Mouse (Mus musculus) forebrain, embryonic 13.5 days (tissue): Measurements from ENCODE around the gene Tubgcp2. TPM values are rescaled to one million over a fixed set of nuclear protein-coding genes. Genes with fewer than 3 reads are reported as not detected.
A peak's percentile ranks its signal among the peaks of the same experiment; 100 is the strongest.

ENCODE experiments used
- ATAC-seq: fragments of 200-750 bp; cut with Nextera tagmentation; 2 replicates; pipeline ENCODE4 v1.8.0; 2017
- H3K27ac ChIP-seq: fragments of 300-500 bp; sonication (generic); 2 replicates; pipeline ENCODE4 v1.5.1; 2015; ENCODE audit warnings: inconsistent platforms, mild to moderate bottlenecking, moderate library complexity
- H3K27me3 ChIP-seq: fragments of 300-500 bp; sonication (generic); 2 replicates; pipeline ENCODE4 v1.6.1; 2015; ENCODE audit warnings: mild to moderate bottlenecking, inconsistent platforms
- H3K36me3 ChIP-seq: fragments of 300-500 bp; sonication (generic); 2 replicates; pipeline ENCODE4 v1.6.1; 2015; ENCODE audit warnings: mild to moderate bottlenecking, inconsistent platforms; ENCODE audit not compliant: poor library complexity, severe bottlenecking
- H3K4me1 ChIP-seq: fragments of 300-500 bp; sonication (generic); 2 replicates; pipeline ENCODE4 v1.6.1; 2015; ENCODE audit warnings: inconsistent platforms
- H3K4me2 ChIP-seq: fragments of 300-500 bp; sonication (generic); 2 replicates; pipeline ENCODE4 v1.6.1; 2015; ENCODE audit warnings: inconsistent platforms, mild to moderate bottlenecking, moderate library complexity
- H3K4me3 ChIP-seq: fragments of 300-500 bp; sonication (generic); 2 replicates; pipeline ENCODE4 v1.5.1; 2015; ENCODE audit warnings: mild to moderate bottlenecking, inconsistent platforms
- H3K9ac ChIP-seq: fragments of 300-500 bp; sonication (generic); 2 replicates; pipeline ENCODE4 v1.6.1; 2015; ENCODE audit warnings: mild to moderate bottlenecking, inconsistent platforms
- H3K9me3 ChIP-seq: fragments of 300-500 bp; sonication (generic); replicated peaks from 2 replicates; pipeline ENCODE4 v1.6.1; 2016; ENCODE audit warnings: inconsistent platforms
- WGBS: fragments of 180-500 bp; shearing (Covaris S2); methylation state at CpG from one replicate; pipeline ENCODE4 v1.1.7; 2015; 5-methylcytosine and 5-hydroxymethylcytosine counted together
- polyA plus RNA-seq: library from polyadenylated mRNA; unstranded; fragments of >200 nt; fragmentation: Nextera tagmentation; extraction: Ambion mirVana; gene quantifications from 2 replicates; pipeline ENCODE4 v1.2.1, GENCODE M21; 2015

Tubgcp2 gene
- polyA plus RNA-seq, 1 experiment from 2014 or later = 69.6 TPM

DNA sequence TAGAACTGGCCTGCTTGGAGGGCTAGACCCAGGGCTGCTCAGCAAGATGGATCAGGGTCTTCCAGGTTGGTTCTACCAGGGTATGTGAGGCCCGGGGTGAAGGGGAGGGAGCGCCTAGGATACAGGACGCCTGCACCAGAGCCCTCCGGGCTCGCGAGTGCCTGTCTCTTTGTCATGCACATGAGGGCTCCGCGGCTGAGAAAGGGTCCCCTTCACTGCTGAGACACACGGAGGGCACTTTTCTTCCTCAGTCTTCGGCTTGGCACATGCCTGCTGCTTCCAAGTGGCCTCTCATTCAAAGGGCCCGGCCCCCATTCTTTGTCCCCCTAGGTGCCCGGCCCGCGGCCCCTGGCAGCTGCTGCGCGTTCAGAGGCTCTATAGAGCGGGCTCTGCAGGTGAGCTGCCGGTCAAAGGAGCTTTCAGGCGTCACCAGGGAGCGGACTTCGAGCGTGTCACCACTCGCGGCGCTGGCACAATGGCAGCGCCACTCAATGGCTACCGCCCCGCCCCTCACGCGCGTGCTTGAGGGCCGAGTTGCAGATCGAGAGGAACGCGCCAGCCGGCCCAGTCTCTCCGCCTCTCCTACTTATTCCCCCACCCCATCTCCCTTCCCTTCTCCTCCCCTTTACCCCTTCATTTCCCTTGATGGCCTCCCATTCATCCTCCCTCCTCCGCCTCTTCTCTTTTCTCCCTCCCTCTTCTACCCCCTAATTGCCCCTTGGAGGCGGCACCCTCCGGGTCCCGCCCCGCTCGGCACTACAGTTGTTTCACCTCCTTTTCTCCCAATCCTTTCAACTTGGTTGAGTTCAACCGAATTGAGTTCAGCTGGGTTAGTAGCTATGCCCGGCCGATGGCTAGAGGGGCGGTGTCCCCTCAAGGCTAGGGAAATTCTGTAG lies 24.7 kb upstream of the Tubgcp2 start:
- ATAC-seq = peak; percentile 72

DNA sequence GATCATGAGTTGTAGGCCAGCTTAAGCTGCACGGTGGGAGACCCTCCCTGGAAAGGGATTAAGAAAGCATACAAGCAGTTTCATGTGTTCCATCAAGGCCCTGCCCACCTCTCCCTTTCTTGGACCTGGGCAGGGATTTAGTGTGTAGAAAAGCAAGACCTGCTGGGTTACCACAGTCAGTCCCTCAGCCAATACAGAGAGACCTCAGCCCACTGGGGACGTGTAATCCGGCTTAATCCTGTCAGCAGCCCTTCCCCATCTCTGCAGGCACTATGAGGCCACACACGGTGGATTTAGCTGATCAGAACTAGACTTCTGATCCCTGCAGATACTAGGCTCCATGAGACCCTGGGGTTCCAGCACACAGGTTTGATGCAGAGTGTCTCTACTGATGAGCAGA lies 23.1 kb upstream of the Tubgcp2 start:
- peaks cover 58% of the 10 kb centered on the region for H3K4me1 ChIP-seq
- 20% methylated on average over 4 of the region's 4 CpGs for WGBS
- 0 out of 2 replicates have a peak overlapping the region, but pooled peaks have one; percentile 17 for H3K4me2 ChIP-seq
- no peaks in the 10 kb centered on the region for H3K9me3 ChIP-seq
- H3K4me3 ChIP-seq = no peak overlapping the region
- no peak for ATAC-seq
- H3K27ac ChIP-seq = no peak overlapping the region
- 0 out of 2 replicates have a peak overlapping the region, but pooled peaks have one; percentile 18 for H3K9ac ChIP-seq
- no peaks in the 10 kb centered on the region for H3K36me3 ChIP-seq
- peaks cover 45% of the 10 kb centered on the region for H3K27me3 ChIP-seq

More for the DNA sequence above, 24.7 kb upstream of the Tubgcp2 start:
- Histone ChIP-seq H3K27ac (peak overlapping the region; percentile 81), H3K4me2 (peak overlapping the region; percentile 74), H3K4me3 (peak overlapping the region; percentile 36), H3K36me3 (no peaks in the 10 kb centered on the region), H3K9ac (peak overlapping the region; percentile 65), H3K9me3 (no peaks in the 10 kb centered on the region), H3K4me1 (peaks cover 58% of the 10 kb centered on the region), H3K27me3 (peaks cover 52% of the 10 kb centered on the region)
- under 1% methylated on average over 47 of the region's 47 CpGs for WGBS

DNA sequence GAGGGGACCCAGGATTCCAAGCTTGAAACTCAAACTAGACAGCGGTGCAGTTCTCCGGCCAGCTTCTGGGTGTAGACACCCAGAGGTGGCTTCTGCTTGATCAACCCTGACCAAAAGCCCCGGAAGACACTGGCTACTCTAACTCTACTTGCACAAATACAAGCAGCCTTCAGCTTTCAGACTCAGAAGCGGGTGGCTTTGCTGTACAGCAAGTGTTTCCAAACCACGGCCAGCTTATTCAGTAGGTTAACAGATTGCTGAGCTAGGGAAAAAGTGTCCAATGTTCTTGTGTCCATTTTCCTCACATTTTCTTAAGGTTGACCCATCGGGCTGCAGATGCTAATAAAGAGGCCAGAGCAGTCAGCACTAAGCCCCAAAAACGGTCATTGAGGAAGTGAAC lies 22.1 kb upstream of the Tubgcp2 start:
- ATAC-seq = no peak
- Histone ChIP-seq H3K27ac (peak overlapping the region; percentile 89), H3K9me3 (no peaks in the 10 kb centered on the region), H3K27me3 (peaks cover 44% of the 10 kb centered on the region), H3K36me3 (no peaks in the 10 kb centered on the region), H3K9ac (peak overlapping the region; percentile 75), H3K4me3 (peak overlapping the region; percentile 48), H3K4me1 (peaks cover 58% of the 10 kb centered on the region), H3K4me2 (peak overlapping the region; percentile 75)
- WGBS = 7% methylated on average over 7 of the region's 7 CpGs

DNA sequence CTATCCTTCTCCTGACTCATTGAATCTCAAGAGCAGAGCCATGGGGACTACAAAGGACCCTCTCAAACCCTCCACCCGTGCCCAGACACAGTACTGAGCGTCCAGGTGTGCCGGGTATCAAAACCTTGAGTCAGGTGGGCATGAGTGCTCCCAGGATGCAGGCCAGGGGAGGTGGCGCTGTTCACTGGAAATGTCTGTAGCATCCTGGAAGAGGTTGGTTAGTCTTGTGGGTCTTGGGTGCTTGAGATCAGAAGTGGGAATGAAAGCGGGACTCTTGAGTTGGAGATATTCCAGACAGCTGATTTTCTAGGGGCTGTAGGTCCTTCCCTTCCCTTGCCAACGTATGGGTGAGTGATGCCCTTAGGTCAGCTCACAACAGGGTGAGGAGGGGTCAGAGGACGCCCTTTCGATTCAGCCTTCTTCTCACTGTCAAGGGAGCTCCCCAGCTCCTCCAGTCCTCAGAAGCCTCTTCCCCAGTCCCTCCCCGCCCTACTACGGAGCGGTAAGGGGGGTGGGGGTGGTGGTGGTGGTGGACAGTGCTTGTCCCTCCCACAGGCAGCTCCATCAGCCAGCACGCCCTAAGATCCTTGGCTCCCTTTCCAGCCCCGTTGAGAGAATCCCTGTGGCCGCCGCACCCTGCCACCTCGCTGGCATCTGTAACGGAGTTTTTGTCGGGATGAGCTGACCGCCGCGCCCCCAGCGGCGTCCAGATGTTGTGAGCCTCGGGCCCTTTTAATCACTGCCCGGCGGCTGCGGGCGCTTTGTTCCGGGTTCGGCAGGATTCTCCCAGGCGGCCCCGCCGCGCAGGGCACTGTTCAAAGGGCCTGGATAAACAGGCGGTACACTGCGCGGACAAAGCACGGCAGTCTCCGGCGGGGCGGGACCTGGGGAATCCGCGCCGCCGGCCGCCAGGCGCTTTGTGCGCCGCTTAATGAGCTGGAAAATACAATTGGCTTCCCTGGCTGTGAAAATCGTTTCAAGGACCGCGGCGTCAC lies 21.2 kb upstream of the Tubgcp2 start:
- 1% methylated on average over 53 of the region's 53 CpGs for WGBS

DNA sequence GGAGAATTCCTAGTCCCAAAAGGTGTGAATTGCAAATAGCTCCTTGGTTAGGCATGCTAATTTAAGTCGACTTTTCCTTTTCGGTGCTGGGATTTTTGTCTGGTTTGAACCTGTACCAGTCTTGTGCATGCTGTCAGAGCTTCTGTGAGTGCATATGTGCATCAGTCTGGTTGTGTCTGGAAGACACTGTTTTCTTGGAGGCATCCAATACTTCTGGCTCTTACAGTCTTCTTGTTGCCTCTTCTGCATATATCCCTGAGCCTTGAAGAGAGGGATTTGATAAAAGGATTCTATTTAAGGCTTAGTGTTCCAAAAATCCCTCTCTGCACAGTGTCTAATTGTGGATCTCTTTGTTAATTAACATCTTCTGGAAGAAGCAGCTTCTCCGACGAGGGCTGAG lies 17.7 kb upstream of the Tubgcp2 start:
- H3K4me1 ChIP-seq = peaks cover 32% of the 10 kb centered on the region
- H3K27ac ChIP-seq = no peak overlapping the region
- no peak overlapping the region for H3K4me2 ChIP-seq
- H3K36me3 ChIP-seq = no peaks in the 10 kb centered on the region
- WGBS = 80% methylated on average over 4 of the region's 4 CpGs
- no peak for ATAC-seq
- H3K27me3 ChIP-seq = peaks cover 73% of the 10 kb centered on the region
- no peaks in the 10 kb centered on the region for H3K9me3 ChIP-seq
- H3K4me3 ChIP-seq = no peak overlapping the region
- H3K9ac ChIP-seq = no peak overlapping the region

More for the DNA sequence above, 21.2 kb upstream of the Tubgcp2 start:
- ATAC-seq = peak; percentile 76
- peak overlapping the region; percentile 48 for H3K4me3 ChIP-seq
- peak overlapping the region; percentile 89 for H3K27ac ChIP-seq
- peaks cover 58% of the 10 kb centered on the region for H3K4me1 ChIP-seq
- peak overlapping the region; percentile 75 for H3K9ac ChIP-seq
- no peaks in the 10 kb centered on the region for H3K9me3 ChIP-seq
- H3K27me3 ChIP-seq = peaks cover 47% of the 10 kb centered on the region
- peak overlapping the region; percentile 75 for H3K4me2 ChIP-seq
- no peaks in the 10 kb centered on the region for H3K36me3 ChIP-seq

DNA sequence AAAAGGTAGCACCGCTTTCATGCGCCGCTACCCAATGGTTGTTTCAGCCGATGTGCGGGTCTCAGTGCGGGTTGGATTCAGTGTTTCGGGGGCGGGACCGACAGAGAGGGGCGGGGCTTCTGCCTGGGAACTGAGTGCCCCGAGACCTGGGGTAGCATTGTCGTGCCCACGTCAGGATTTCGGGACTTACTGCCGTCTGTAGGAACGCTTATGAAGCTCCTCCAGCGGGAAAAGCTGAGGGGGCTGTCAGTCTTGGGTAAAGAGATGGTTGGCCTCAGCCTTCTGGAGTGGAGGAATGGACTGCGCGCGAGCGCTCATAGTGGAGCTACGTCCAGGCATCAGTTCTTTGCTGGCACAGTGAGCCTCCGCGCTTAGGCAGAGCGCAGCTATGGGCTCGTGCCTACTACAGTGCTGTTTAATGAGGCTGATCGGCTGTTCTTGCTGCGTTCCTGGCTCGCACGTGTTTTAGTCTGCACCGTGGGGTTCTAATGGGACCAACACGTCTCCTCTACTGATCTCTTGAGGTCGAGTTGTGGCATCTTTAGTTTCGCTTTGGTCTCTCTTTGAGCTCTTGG lies 12.7 kb upstream of the Tubgcp2 start:
- under 1% methylated on average over 34 of the region's 34 CpGs for WGBS
- Histone ChIP-seq H3K36me3 (no peaks in the 10 kb centered on the region), H3K4me1 (peaks cover 25% of the 10 kb centered on the region), H3K4me3 (peak overlapping the region; percentile 42), H3K9me3 (no peaks in the 10 kb centered on the region), H3K27me3 (peaks cover 98% of the 10 kb centered on the region), H3K4me2 (peak overlapping the region; percentile 72), H3K27ac (no peak overlapping the region), H3K9ac (peak overlapping the region; percentile 38; the same call in 1 of the 2 replicates)
- peak; percentile 80 for ATAC-seq

DNA sequence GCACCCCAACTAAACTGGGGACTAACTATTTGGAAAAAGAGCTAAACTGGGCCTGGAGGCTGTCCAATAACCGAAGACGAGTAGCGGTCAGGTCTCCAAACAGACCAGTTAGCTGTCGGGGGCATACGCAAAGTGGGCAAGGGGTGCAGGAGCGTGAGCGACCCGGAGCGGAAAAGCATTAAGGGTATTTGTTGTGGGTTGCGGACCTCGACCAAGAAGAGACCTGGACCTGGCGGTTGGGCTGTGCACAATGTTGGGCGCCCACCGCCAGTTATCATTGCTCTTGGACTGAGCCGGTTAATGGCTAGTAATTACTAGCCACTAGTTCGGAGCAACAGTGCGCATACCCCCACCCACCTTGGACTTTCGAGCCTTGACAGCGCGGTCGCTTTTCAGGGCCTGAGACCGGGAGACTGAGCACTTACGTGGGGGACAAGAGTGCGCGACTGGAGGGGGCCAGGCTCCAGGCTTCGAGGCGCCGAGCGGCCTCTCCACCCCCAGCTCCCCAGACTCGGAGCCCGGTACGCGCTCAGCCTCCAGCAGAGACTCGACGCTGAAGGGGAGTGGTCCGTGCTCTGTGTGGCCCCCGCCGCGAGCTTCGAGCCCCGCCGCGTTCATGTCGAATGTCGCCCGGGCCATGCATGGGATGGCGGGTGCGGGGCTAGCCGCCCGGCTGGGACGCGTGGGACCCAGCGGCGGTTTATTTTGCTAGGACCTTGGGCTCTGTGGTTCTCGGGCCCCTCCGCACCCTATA lies 12.1 kb upstream of the Tubgcp2 start, which contains the start of gene Msx3:
Msx3 (minus strand) TSS at position 729 of the 754 bp plus-strand sequence.
- Histone ChIP-seq H3K9ac (peak within 1 kb of the TSS; percentile 38; the same call in 1 of the 2 replicates), H3K27me3 (peaks cover 98% of the 10 kb centered on the region), H3K36me3 (no peaks in the 10 kb centered on the region), H3K27ac (no peak within 1 kb of the TSS), H3K4me2 (peak within 1 kb of the TSS; percentile 72), H3K4me3 (peak within 1 kb of the TSS; percentile 42), H3K9me3 (no peaks in the 10 kb centered on the region), H3K4me1 (peaks cover 25% of the 10 kb centered on the region)
- peak; percentile 57 for ATAC-seq
- under 1% methylated on average over 56 of the region's 56 CpGs for WGBS

DNA sequence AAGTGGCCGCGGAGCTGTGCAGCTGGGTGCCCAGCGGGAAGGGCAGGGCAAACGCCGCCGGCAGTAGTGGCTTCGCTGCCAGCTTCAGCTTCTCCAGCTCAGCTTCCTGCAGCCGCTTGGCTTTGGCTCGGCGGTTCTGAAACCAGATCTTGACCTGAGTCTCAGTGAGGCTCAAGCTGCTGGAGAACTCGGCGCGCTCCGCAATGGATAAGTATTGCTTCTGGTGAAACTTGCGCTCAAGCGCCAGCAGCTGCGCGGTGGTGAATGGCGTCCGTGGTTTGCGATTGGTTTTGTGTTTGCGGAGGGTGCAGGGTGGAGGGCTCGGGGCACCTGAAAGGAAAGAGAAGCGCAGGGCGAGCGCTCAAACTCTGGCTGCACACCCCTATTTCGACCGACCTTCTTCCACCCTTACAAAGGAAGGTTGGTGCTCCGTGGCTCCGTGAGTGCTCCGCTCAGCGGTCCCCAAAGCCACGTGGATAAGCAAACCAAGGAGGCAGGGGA lies 11.4 kb upstream of the Tubgcp2 start:
- peak; percentile 28; the same call in 1 of the 2 replicates for ATAC-seq
- Histone ChIP-seq H3K4me2 (peak overlapping the region; percentile 72), H3K4me1 (peaks cover 25% of the 10 kb centered on the region), H3K27ac (no peak overlapping the region), H3K27me3 (peaks cover 96% of the 10 kb centered on the region), H3K9ac (no peak overlapping the region), H3K36me3 (no peaks in the 10 kb centered on the region), H3K9me3 (no peaks in the 10 kb centered on the region), H3K4me3 (peak overlapping the region; percentile 42)
- under 1% methylated on average over 33 of the region's 33 CpGs for WGBS

DNA sequence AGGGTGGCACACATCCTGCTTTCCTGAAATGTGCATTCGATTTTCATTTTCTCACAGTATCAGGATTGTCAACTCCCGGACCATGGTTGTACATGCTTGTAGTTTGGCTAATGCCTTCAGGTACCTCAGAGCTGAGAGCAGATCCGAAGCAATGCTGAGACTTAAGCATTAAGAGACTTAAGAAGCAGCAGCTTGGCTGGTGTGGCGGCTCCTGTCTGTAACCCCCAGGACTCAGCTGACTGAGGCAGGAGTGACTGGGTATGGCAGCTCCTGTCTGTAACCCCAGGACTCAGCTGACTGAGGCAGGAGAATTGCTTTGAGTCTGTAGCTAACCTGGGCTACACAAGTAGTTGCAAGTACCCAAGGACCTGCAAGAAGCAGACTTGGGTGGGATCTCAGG lies 9.1 kb upstream of the Tubgcp2 start:
- Histone ChIP-seq H3K9me3 (no peaks in the 10 kb centered on the region), H3K4me1 (peaks cover 25% of the 10 kb centered on the region), H3K4me2 (no peak overlapping the region), H3K4me3 (no peak overlapping the region), H3K27me3 (peaks cover 78% of the 10 kb centered on the region), H3K9ac (no peak overlapping the region), H3K36me3 (peaks cover 6% of the 10 kb centered on the region), H3K27ac (no peak overlapping the region)
- ATAC-seq = no peak
- 76% methylated on average over 4 of the region's 4 CpGs for WGBS

DNA sequence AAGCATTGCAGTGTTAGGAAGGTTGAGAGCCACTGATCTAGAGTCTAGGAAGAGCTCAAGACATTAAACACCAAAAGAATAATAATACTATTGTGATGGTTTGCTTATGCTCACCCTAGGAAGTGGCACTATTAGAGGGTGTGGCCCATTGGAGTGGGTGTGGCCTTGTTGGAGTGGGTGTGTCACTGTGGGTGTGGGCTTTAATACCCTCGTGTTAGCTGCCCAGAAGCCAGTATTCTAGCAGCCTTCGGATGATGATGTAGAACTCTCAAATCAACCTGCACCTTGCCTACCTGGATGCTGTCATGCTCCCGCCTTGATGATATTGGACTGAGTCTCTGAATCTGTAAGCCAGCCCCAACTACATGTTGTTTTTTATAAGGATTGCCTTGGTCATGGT lies 6.3 kb upstream of the Tubgcp2 start:
- H3K9ac ChIP-seq = no peak overlapping the region
- H3K4me1 ChIP-seq = peaks cover 3% of the 10 kb centered on the region
- no peak overlapping the region for H3K4me3 ChIP-seq
- peaks cover 50% of the 10 kb centered on the region for H3K27me3 ChIP-seq
- no peaks in the 10 kb centered on the region for H3K9me3 ChIP-seq
- no peak overlapping the region for H3K27ac ChIP-seq
- 70% methylated on average over 3 of the region's 3 CpGs for WGBS
- no peak for ATAC-seq
- no peak overlapping the region for H3K4me2 ChIP-seq
- H3K36me3 ChIP-seq = peaks cover 16% of the 10 kb centered on the region

DNA sequence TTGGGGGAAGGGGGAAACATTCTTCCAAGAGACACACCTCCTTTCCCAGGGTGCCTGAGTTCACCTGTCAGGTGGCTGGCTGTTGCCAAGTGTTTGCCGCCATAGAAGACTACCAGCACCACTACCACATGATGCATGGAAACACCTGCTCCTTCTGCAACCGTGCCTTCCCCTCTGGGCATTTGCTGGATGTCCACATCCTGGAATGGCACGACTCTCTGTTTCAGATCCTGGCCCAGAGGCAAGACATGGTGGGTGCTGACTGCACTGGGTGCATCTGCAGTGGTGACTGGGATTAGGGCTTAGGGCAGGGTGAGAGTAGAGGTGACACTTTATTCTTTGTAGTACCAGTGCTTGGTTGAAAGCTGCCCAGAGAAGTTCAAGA lies 694 bp upstream of the Tubgcp2 start:
- 59% methylated on average over 3 of the region's 3 CpGs for WGBS
- Histone ChIP-seq H3K36me3 (peaks cover 34% of the 10 kb centered on the region), H3K9me3 (no peaks in the 10 kb centered on the region), H3K4me3 (peak overlapping the region; percentile 72), H3K4me1 (peaks cover 29% of the 10 kb centered on the region), H3K27me3 (no peaks in the 10 kb centered on the region), H3K27ac (no peak overlapping the region), H3K4me2 (peak overlapping the region; percentile 89), H3K9ac (peak overlapping the region; percentile 89)
- no peak for ATAC-seq
